Mouse (Mus musculus) lung, embryonic 16.5 days (tissue): ENCODE measurements at regions not wholly inside any gene's neighbourhood (a gene's known extent, or its start where the extent isn't known, plus 50 kb on each side); places are given as distances from the start of the nearest gene placed in this dataset.
"Not testable (repeated sequence)": the region's sequence is repeated elsewhere in the genome, so short reads cannot be mapped to it uniquely, and the experiment has no call there.

Source experiments
- ATAC-seq: fragments of 200-750 bp; cut with Nextera tagmentation; 2 replicates; pipeline ENCODE4 v1.8.0; 2017; ENCODE audit warnings: low read depth, mild to moderate bottlenecking, moderate library complexity
- H3K27ac ChIP-seq: fragments of 300-500 bp; sonication (generic); 2 replicates; pipeline ENCODE4 v1.5.1; 2014; ENCODE audit warnings: mild to moderate bottlenecking, control low read depth, low read length
- H3K27me3 ChIP-seq: fragments of 300-500 bp; sonication (generic); 2 replicates; pipeline ENCODE4 v1.6.1; 2014; ENCODE audit warnings: low read depth, low read length, mixed read lengths; ENCODE audit not compliant: control insufficient read depth, insufficient read depth
- H3K36me3 ChIP-seq: fragments of 300-500 bp; sonication (generic); 2 replicates; pipeline ENCODE4 v1.6.1; 2014; ENCODE audit warnings: low read length; ENCODE audit not compliant: control insufficient read depth, insufficient read depth
- H3K4me1 ChIP-seq: fragments of 300-500 bp; sonication (generic); replicated peaks from 2 replicates; pipeline ENCODE4 v1.6.1; 2014; ENCODE audit warnings: low read length, mixed read lengths; ENCODE audit not compliant: control insufficient read depth, insufficient read depth
- H3K4me2 ChIP-seq: fragments of 300-500 bp; sonication (generic); 2 replicates; pipeline ENCODE4 v1.6.1; 2014; ENCODE audit warnings: low read depth, low read length, control low read depth
- H3K4me3 ChIP-seq: fragments of 300-500 bp; sonication (generic); 2 replicates; pipeline ENCODE4 v1.5.1; 2014; ENCODE audit warnings: mild to moderate bottlenecking, low read length, control low read depth
- H3K9ac ChIP-seq: fragments of 300-500 bp; sonication (generic); 2 replicates; pipeline ENCODE4 v1.6.1; 2014; ENCODE audit warnings: low read length, control low read depth
- H3K9me3 ChIP-seq: fragments of 300-500 bp; sonication (generic); 2 replicates; pipeline ENCODE4 v1.6.1; 2016; ENCODE audit warnings: low read length; ENCODE audit not compliant: control insufficient read depth
- WGBS: fragments of 180-500 bp; shearing (Covaris S2); extraction: QIAGEN DNeasy Blood & Tissue Kit; methylation state at CpG from one replicate; pipeline ENCODE4 v1.1.7; 2014; 5-methylcytosine and 5-hydroxymethylcytosine counted together

- no peaks in the 10 kb centered on the region for H3K27me3 ChIP-seq
- 72% methylated on average over 1 of the region's 1 CpGs for WGBS
- no peak overlapping the region for H3K27ac ChIP-seq
- H3K9me3 ChIP-seq = no peaks in the 10 kb centered on the region
- H3K4me1 ChIP-seq = peaks cover 4% of the 10 kb centered on the region; the same call in 1 of the 2 replicates
- no peak for ATAC-seq
- no peak overlapping the region for H3K4me3 ChIP-seq
- H3K9ac ChIP-seq = no peak overlapping the region
- H3K36me3 ChIP-seq = no peaks in the 10 kb centered on the region
- H3K4me2 ChIP-seq = no peak overlapping the region
Measured at GRCm38 (mm10) chr16:50029711-50030110, 229.4 kb downstream of the Cd47 start.

GRCm38 (mm10) chr16:50030355-50030754 is 230.0 kb downstream of the Cd47 start:
- not testable (repeated sequence) for H3K4me1 ChIP-seq, H3K4me3 ChIP-seq
- peak; percentile 60 for ATAC-seq

DNA sequence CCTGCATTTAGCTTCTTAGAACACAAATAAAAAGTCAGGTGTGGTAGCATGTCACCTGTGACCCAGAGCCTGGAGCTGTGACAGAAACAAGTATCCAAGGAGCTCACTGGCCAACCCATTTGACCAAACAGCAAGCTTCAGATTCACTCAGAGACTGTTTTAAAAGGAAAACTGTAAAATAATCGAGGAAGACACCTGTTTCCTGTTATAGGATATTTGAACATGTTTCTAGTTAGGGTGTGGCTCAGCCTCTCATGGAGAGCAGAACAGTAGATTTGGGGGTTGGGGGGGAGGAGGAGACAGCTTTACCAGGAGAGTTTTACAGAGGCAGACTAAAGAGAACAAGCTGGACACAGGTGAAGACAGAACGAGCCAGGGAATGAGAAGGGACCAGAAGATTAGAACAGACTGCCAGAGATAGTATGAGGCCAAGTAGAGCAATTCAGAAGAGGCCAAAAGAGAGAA is 230.6 kb downstream of the Cd47 start:
- peak; percentile 24; the same call in 1 of the 2 replicates for ATAC-seq
- Histone ChIP-seq H3K36me3 (no peaks in the 10 kb centered on the region), H3K9me3 (no peaks in the 10 kb centered on the region), H3K4me2 (no peak overlapping the region), H3K27ac (no peak overlapping the region), H3K4me3 (no peak overlapping the region), H3K4me1 (peaks cover 4% of the 10 kb centered on the region; the same call in 1 of the 2 replicates), H3K9ac (no peak overlapping the region), H3K27me3 (no peaks in the 10 kb centered on the region)
- 28% methylated on average over 2 of the region's 2 CpGs for WGBS

More at GRCm38 (mm10) chr16:50030355-50030754, 230.0 kb downstream of the Cd47 start:
- not testable (repeated sequence) for H3K4me2 ChIP-seq, H3K9ac ChIP-seq, H3K27ac ChIP-seq, H3K36me3 ChIP-seq, H3K9me3 ChIP-seq, H3K27me3 ChIP-seq

DNA sequence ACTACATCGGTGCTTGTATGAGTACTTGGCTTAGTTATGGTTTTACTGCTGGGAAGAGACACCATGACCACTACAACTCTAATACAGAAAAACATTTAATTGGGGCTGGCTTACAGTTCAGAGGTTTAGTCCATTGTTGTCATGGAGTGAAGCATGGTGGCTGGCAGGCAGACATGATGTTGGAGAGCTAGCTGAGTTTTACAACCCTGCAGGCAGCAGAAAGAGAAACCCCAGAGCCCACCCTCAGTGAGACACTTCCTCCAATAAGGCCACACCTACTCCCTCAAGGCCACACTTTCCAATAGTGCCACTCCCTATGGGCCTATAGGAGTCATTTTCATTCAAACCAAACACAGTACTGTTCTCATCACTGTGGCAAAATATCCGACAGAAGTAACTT is 232.5 kb downstream of the Cd47 start:
- Histone ChIP-seq H3K4me3 (no peak overlapping the region), H3K9ac (no peak overlapping the region), H3K4me2 (no peak overlapping the region), H3K9me3 (no peaks in the 10 kb centered on the region), H3K36me3 (no peaks in the 10 kb centered on the region), H3K27ac (no peak overlapping the region), H3K27me3 (no peaks in the 10 kb centered on the region), H3K4me1 (no peaks in the 10 kb centered on the region; the same call in 1 of the 2 replicates)
- no peak for ATAC-seq
- WGBS = 77% methylated on average over 2 of the region's 2 CpGs

DNA sequence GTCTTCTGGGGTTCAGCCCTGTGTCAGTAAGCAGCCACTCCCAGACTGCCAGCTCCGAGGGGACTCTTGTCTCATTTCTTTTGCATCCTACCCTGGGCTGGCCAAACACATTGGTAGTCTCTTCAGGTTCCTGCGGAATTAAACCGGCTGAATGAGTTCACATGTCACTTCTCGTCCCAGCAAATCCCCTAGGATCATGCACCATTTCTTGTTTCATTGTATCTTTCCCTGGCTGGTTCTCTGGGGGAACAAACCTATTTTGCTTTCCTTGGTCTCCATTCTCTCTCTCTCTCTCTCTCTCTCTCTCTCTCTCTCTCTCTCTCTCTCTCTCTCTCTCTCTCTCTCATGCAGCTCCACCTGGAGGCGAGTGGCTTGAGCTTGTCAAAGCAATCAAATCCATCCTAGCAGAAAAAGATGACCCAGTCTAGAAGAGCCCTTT is 236.0 kb downstream of the Cd47 start:
- no peaks in the 10 kb centered on the region; the same call in 1 of the 2 replicates for H3K4me1 ChIP-seq

GRCm38 (mm10) chr16:50044103-50044502 is 243.8 kb downstream of the Cd47 start:
- no peak overlapping the region for H3K27ac ChIP-seq
- H3K27me3 ChIP-seq = no peaks in the 10 kb centered on the region
- 91% methylated on average over 1 of the region's 1 CpGs for WGBS
- H3K4me1 ChIP-seq = no peaks in the 10 kb centered on the region; the same call in 1 of the 2 replicates
- no peaks in the 10 kb centered on the region for H3K36me3 ChIP-seq
- ATAC-seq = no peak
- no peak overlapping the region for H3K4me2 ChIP-seq
- no peak overlapping the region for H3K4me3 ChIP-seq
- H3K9me3 ChIP-seq = no peaks in the 10 kb centered on the region
- no peak overlapping the region for H3K9ac ChIP-seq

More for the DNA sequence above, 236.0 kb downstream of the Cd47 start:
- ATAC-seq = no peak
- Histone ChIP-seq H3K9me3 (no peaks in the 10 kb centered on the region), H3K9ac (no peak overlapping the region), H3K27me3 (no peaks in the 10 kb centered on the region), H3K27ac (no peak overlapping the region), H3K4me2 (no peak overlapping the region), H3K4me3 (no peak overlapping the region), H3K36me3 (no peaks in the 10 kb centered on the region)
- 50% methylated on average over 5 of the region's 5 CpGs for WGBS

DNA sequence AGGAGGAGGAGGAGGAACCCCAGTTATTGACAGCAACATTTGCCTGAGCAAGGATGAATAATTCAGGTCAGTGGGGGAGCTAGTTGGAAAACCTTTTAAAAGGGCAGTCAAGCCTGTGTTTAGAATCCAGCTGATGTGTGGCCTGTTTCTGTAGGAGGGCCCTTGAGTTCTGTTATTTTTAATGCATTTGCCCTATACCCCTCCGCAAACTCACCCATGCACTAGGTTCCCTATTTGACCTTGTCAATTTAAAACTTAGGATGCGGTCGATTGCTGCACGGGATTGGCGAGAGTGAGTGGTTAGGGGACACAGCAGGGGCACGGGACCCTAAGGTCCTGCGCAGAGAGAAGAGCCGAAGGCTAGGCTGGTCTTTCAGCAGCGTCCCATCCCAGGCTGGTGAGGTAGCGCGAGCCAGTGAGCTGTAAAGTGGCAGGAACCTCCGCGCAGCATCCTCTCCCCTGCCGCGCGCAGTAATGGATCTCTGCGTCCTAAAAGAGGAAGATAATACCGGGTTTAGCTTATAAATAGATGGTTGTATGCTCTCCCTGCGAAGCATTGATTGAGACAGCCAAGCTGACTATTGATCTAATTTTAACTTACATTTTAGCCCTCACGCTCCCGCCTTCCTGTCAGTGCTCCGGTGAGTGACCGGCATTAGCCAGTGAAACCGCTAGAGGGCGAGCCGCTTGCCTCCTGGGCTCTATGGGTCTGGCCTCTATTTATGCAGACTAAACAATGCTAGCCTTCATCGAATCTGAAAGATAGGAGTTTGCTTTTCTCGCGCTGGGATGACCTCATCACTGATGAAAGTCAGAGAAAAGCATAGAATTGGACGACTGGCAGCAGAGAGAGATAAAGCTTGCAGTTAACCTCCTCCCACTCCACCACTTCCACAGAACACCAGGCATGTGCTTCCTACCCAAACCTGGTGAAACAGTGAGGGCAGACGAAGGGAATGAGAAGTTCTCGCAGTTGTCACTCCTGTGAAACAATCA is 245.5 kb downstream of the Cd47 start:
- Histone ChIP-seq H3K27ac (no peak overlapping the region), H3K4me2 (peak overlapping the region; percentile 62), H3K36me3 (no peaks in the 10 kb centered on the region), H3K27me3 (no peaks in the 10 kb centered on the region), H3K4me1 (no peaks in the 10 kb centered on the region; the same call in 1 of the 2 replicates), H3K9ac (peak overlapping the region; percentile 54; the same call in 1 of the 2 replicates), H3K4me3 (peak overlapping the region; percentile 44), H3K9me3 (no peaks in the 10 kb centered on the region)
- 19% methylated on average over 32 of the region's 32 CpGs for WGBS
- peak; percentile 86 for ATAC-seq

GRCm38 (mm10) chr16:50063540-50063939 is 263.2 kb downstream of the Cd47 start:
- no peak overlapping the region for H3K4me3 ChIP-seq
- no peak for ATAC-seq
- H3K4me2 ChIP-seq = no peak overlapping the region
- H3K4me1 ChIP-seq = no peaks in the 10 kb centered on the region
- H3K27ac ChIP-seq = no peak overlapping the region
- no peaks in the 10 kb centered on the region for H3K9me3 ChIP-seq
- 79% methylated on average over 4 of the region's 4 CpGs for WGBS
- H3K9ac ChIP-seq = no peak overlapping the region
- H3K27me3 ChIP-seq = no peaks in the 10 kb centered on the region
- H3K36me3 ChIP-seq = no peaks in the 10 kb centered on the region

- no peaks in the 10 kb centered on the region for H3K36me3 ChIP-seq
- no peak overlapping the region for H3K27ac ChIP-seq
- no peaks in the 10 kb centered on the region for H3K9me3 ChIP-seq
- ATAC-seq = no peak
- no peak overlapping the region for H3K4me2 ChIP-seq
- no peaks in the 10 kb centered on the region for H3K4me1 ChIP-seq
- H3K4me3 ChIP-seq = no peak overlapping the region
- no peaks in the 10 kb centered on the region for H3K27me3 ChIP-seq
- 68% methylated on average over 5 of the region's 5 CpGs for WGBS
- H3K9ac ChIP-seq = no peak overlapping the region
Measured at GRCm38 (mm10) chr16:50065336-50066082, 265.2 kb downstream of the Cd47 start.
